Mouse (Mus musculus) small intestine, adult 2 months (tissue): Measurements from ENCODE around the gene Spata21. TPM values are rescaled to one million over a fixed set of nuclear protein-coding genes. Genes with fewer than 3 reads are reported as not detected.
A peak's percentile ranks its signal among the peaks of the same experiment; 100 is the strongest.

Experiments used
- H3K27ac ChIP-seq: fragments of 200-500 bp; 2 replicates; pipeline ENCODE4 v1.5.1; 2012; ENCODE audit warnings: low read depth, low read length, control low read depth, inconsistent platforms; ENCODE audit not compliant: insufficient read depth
- H3K27me3 ChIP-seq: fragments of 200-500 bp; 2 replicates; pipeline ENCODE4 v1.6.1; 2012; ENCODE audit warnings: mild to moderate bottlenecking, moderate library complexity, low read length, inconsistent platforms; ENCODE audit not compliant: control insufficient read depth, insufficient read depth
- H3K36me3 ChIP-seq: fragments of 200-500 bp; 2 replicates; pipeline ENCODE4 v1.6.1; 2012; ENCODE audit warnings: mild to moderate bottlenecking, low read length, control low read depth, inconsistent platforms; ENCODE audit not compliant: control insufficient read depth, insufficient read depth
- H3K4me1 ChIP-seq: fragments of 200-500 bp; 2 replicates; pipeline ENCODE4 v1.6.1; 2012; ENCODE audit warnings: low read length, inconsistent platforms, mixed read lengths; ENCODE audit not compliant: control insufficient read depth, insufficient read depth, insufficient read length
- H3K4me3 ChIP-seq: fragments of 200-500 bp; 2 replicates; pipeline ENCODE4 v1.5.1; 2012; ENCODE audit warnings: low read depth, mild to moderate bottlenecking, control low read depth, inconsistent platforms, low read length, moderate library complexity
- CTCF ChIP-seq: fragments of 200-500 bp; IDR thresholded peaks from 2 replicates; pipeline ENCODE4 v1.5.1; 2012; ENCODE audit warnings: low read depth, mild to moderate bottlenecking, control low read depth, inconsistent platforms, low read length, moderate library complexity, mixed read lengths; ENCODE audit not compliant: insufficient replicate concordance, insufficient read length; ENCODE audit errors: extremely low read depth
- POLR2A ChIP-seq: fragments of 200-500 bp; IDR thresholded peaks from 2 replicates; pipeline ENCODE4 v1.6.1; 2012; ENCODE audit warnings: low read depth, mild to moderate bottlenecking, control low read depth, inconsistent platforms, low read length, moderate library complexity
- WGBS: fragments of 180-500 bp; shearing (Covaris S2); methylation state at CpG from one replicate; pipeline ENCODE4 v1.1.7; 2018; 5-methylcytosine and 5-hydroxymethylcytosine counted together
- polyA plus RNA-seq: library from polyadenylated mRNA; depleted of rRNA; stranded (reverse); fragments of >200 nt; gene quantifications from 2 replicates; pipeline ENCODE4 v1.2.3, GENCODE M21; 2012

Gene Spata21
- polyA plus RNA-seq, 1 experiment: not detected

DNA sequence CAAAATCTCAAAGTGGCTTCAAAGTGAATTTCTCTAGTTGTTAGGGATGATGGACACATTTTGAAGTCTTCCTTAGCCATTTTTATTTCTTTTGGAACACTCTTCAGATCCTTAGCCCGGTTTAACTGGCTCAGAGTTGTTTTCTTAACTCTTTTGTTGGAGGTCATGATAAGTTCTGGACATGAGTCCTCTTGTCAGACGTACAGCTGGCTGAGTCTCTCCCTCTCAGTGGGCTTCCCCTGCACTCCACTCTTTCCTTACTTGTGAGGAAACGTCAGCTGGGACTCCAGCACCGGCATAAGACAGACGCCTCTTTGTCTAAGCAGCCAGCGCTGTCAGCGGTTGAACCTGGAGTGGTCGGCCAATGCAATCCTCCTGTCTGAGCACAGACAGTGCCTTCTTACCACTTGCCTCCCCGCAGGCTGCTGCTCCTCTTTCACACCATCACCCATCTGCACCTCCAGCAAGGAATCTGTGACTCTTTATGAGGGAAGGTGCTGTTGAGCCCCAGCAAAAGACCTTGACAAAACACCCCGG is 20.1 kb downstream of the Spata21 start:
- no peaks in the 10 kb centered on the region for H3K27me3 ChIP-seq
- peaks cover 8% of the 10 kb centered on the region for H3K36me3 ChIP-seq
- no peaks in the 10 kb centered on the region for H3K4me1 ChIP-seq
- H3K4me3 ChIP-seq: no peak overlapping the region
- 41% methylated on average over 10 of the region's 10 CpGs for WGBS
- H3K27ac ChIP-seq: no peak overlapping the region
- TF ChIP-seq POLR2A (no peak), CTCF (no peak)

DNA sequence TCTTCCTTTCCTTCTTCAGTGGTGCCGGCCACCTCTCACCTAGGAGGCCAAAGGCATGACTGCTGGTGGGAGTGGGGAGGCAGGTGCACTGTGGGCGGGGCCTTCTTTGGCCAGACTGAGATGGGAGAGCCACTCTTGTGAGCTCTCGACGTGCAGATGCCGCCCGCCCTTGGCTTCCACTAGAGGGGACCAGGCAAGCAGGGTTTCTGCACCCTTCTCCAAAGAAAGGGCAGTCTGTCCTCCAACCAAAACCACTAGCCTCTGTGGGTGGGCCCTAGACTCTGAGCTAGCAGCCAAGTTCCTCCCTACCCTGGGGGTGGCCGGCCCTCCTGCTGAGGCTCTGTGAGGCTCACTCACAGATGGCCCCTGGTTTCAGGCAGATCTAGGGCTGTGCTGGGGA is 25.7 kb downstream of the Spata21 start:
- peaks cover 49% of the 10 kb centered on the region for H3K36me3 ChIP-seq
- peaks cover 3% of the 10 kb centered on the region; the same call in 1 of the 2 replicates for H3K4me1 ChIP-seq
- TF ChIP-seq CTCF (no peak), POLR2A (no peak)
- H3K4me3 ChIP-seq: no peak overlapping the region
- WGBS: 66% methylated on average over 7 of the region's 7 CpGs
- no peak overlapping the region for H3K27ac ChIP-seq
- H3K27me3 ChIP-seq: no peaks in the 10 kb centered on the region

DNA sequence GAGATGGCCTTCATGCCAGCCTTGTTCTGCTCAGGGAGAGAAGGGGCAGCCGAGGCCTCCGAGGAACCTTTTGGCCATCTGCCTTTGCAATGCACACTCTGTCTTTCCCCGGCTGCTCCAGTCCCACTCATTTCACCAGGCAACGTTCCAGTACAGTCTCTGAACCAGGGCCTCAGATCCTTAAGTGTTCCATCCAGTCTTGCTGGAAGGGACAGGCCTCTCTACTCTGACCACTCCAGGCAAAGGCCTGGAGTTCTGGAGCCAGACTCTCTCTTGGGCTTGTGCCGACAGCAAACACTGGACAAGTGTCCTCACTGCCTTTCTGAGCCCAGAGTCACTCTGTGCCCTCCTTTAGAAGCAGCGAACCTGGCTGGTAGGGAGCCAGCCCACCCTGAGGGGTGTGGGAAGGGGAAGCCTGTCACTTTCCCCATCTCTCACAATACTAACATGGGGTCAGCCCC is 26.4 kb downstream of the Spata21 start:
- no peak for TF ChIP-seq CTCF
- no peak for TF ChIP-seq POLR2A
- H3K27ac ChIP-seq: peak overlapping the region; percentile 26; the same call in 1 of the 2 replicates
- 84% methylated on average over 6 of the region's 6 CpGs for WGBS
- peaks cover 3% of the 10 kb centered on the region; the same call in 1 of the 2 replicates for H3K4me1 ChIP-seq
- peaks cover 49% of the 10 kb centered on the region for H3K36me3 ChIP-seq
- H3K4me3 ChIP-seq: no peak overlapping the region
- H3K27me3 ChIP-seq: no peaks in the 10 kb centered on the region

DNA sequence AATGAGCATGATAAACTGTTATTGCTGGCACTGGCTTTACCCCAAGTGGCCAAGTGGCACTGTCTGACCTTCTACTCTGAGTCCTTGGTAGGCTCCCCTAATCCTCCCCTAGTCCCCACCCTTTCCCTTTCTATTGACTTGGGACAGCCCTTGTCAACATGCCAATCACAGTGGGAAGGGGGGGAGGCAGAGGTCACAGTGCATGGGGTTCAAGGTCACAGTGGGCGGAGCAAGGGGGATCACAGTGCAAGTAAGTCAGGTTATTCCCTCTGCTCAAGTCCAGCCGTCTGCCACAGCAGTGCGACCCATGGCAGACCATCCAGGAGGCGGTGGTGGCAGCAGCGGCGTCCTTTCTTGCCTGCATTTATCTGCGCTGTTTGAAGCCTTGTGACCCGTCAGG is 27.3 kb downstream of the Spata21 start:
- peaks cover 3% of the 10 kb centered on the region; the same call in 1 of the 2 replicates for H3K4me1 ChIP-seq
- no peak overlapping the region for H3K4me3 ChIP-seq
- WGBS: 83% methylated on average over 8 of the region's 8 CpGs
- H3K36me3 ChIP-seq: peaks cover 49% of the 10 kb centered on the region
- no peaks in the 10 kb centered on the region for H3K27me3 ChIP-seq
- H3K27ac ChIP-seq: no peak overlapping the region
- TF ChIP-seq CTCF: no peak
- no peak for TF ChIP-seq POLR2A

DNA sequence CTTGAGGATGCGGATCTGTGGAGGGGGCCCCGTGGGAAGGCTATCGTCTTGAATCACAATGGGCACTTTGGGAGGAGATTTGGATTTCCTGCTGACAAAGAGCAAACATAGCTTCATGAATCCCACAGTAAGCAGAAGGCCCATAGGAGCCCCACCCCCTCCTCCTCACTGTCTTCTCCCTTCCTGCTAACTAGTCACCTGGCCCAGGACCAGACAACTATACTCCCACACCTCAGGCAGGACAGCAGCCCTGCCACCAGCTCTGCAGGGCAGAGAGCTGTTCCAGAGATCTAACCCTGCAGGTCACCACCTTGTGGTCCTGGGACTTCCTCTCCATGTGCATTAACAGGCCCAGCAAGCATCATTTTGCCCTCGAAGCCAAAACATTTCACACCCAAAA is 30.6 kb downstream of the Spata21 start:
- Histone ChIP-seq H3K27me3 (no peaks in the 10 kb centered on the region), H3K27ac (no peak overlapping the region), H3K4me3 (no peak overlapping the region), H3K36me3 (peaks cover 37% of the 10 kb centered on the region), H3K4me1 (peaks cover 5% of the 10 kb centered on the region; the same call in 1 of the 2 replicates)
- no peak for TF ChIP-seq CTCF
- TF ChIP-seq POLR2A: no peak
- WGBS: 60% methylated on average over 4 of the region's 4 CpGs

DNA sequence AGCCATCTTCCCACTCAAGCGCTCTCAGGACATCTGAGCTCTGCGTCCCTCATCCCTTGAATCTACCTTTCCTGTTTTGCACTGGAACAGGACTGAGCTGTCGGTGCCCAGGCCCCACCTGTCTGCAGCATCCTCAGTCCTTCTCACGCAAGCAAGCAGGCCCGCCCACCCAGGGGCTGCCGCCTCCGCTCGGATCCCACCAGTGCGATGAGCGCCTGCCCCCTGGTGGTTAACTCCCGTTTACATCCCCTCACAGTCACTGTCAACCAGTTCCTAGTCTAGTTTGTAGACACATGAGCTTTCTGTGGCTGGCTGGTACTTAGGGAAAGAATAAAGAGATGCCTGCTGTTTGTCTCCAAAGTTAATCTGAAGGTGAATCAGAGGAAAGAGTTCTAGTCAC is 32.6 kb downstream of the Spata21 start:
- TF ChIP-seq POLR2A (no peak), CTCF (peak; percentile 53; the same call in 1 of the 2 replicates)
- whole genome bisulfite sequencing: 43% methylated on average over 11 of the region's 11 CpGs
- peaks cover 2% of the 10 kb centered on the region; the same call in 1 of the 2 replicates for H3K4me1 ChIP-seq
- H3K4me3 ChIP-seq: no peak overlapping the region
- H3K27me3 ChIP-seq: no peaks in the 10 kb centered on the region
- no peak overlapping the region for H3K27ac ChIP-seq
- H3K36me3 ChIP-seq: peaks cover 22% of the 10 kb centered on the region

DNA sequence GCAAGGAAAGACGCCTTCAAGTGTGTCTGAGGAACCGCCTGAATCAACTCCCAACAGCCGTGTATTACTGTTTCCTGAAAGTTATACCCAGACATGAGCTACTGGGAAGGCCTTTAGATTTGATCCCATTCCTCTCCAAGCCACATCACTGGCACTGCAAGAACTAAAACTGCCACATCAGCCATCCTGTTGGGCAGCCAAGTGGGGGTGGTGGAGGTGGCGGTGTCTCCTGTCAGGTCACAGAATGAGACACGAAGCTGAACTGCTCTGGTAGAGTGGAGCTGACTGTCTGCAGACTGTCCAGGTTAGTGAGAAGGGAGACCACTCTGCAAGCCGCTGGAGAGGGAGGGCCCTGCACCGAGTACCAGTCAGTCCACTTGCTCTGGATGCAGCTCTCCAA is 34.5 kb downstream of the Spata21 start:
- H3K27me3 ChIP-seq: no peaks in the 10 kb centered on the region
- TF ChIP-seq POLR2A: no peak
- no peak for TF ChIP-seq CTCF
- peaks cover 2% of the 10 kb centered on the region; the same call in 1 of the 2 replicates for H3K4me1 ChIP-seq
- WGBS: 72% methylated on average over 7 of the region's 7 CpGs
- H3K36me3 ChIP-seq: peaks cover 10% of the 10 kb centered on the region
- H3K4me3 ChIP-seq: no peak overlapping the region
- H3K27ac ChIP-seq: no peak overlapping the region

DNA sequence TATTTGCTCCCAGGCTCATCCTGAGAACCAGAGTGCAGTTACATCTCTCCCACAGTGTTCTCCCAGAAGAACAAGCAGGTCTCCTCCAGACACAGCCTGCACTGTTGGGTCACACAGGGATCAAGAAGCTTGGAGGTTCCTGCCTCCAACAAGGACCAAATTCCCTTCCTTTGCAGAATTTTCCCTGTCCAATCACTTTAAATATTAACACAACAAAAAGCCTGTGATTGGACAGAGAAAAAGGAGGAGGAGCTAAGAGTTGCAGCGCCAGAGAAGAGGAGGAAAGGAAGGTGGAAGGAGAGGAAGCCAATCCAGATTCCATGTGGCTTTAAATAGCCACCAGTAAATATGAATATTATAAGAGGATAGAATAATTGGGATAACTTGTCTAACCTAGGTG is 34.9 kb downstream of the Spata21 start:
- no peaks in the 10 kb centered on the region for H3K27me3 ChIP-seq
- WGBS: 29% methylated on average over 1 of the region's 1 CpGs
- no peak overlapping the region for H3K4me3 ChIP-seq
- peaks cover 2% of the 10 kb centered on the region; the same call in 1 of the 2 replicates for H3K4me1 ChIP-seq
- peaks cover 7% of the 10 kb centered on the region for H3K36me3 ChIP-seq
- H3K27ac ChIP-seq: no peak overlapping the region
- TF ChIP-seq CTCF (no peak), POLR2A (no peak)
